Mouse (Mus musculus) hindbrain, embryonic 14.5 days (tissue): Measurements from ENCODE around the gene Slc19a1. TPM values are rescaled to one million over a fixed set of nuclear protein-coding genes. Genes with fewer than 3 reads are reported as not detected.
A peak's percentile ranks its signal among the peaks of the same experiment; 100 is the strongest.

Experiments
- ATAC-seq: fragments of 200-750 bp; cut with Nextera tagmentation; 2 replicates; pipeline ENCODE4 v1.8.0; 2017; ENCODE audit warnings: moderate number of reproducible peaks, mild to moderate bottlenecking, moderate TSS enrichment, moderate library complexity; ENCODE audit not compliant: low FRiP score
- DNase-seq: peaks from one replicate; pipeline ENCODE4 v3.0.0-alpha.2; 2015; ENCODE audit warnings: low spot score
- H3K27ac ChIP-seq: fragments of 300-500 bp; sonication (generic); 2 replicates; pipeline ENCODE4 v1.5.1; 2014; ENCODE audit warnings: mild to moderate bottlenecking, moderate library complexity
- H3K27me3 ChIP-seq: fragments of 300-500 bp; sonication (generic); 2 replicates; pipeline ENCODE4 v1.6.1; 2014; ENCODE audit warnings: mild to moderate bottlenecking, low read length, mixed read lengths; ENCODE audit not compliant: control insufficient read depth, insufficient read depth
- H3K36me3 ChIP-seq: fragments of 300-500 bp; sonication (generic); replicated peaks from 2 replicates; pipeline ENCODE4 v1.6.1; 2014; ENCODE audit not compliant: control insufficient read depth, insufficient read depth
- H3K4me1 ChIP-seq: fragments of 300-500 bp; sonication (generic); replicated peaks from 2 replicates; pipeline ENCODE4 v1.6.1; 2014; ENCODE audit warnings: antibody characterized with exemption, low read length, mixed read lengths; ENCODE audit not compliant: control insufficient read depth, insufficient read depth
- H3K4me2 ChIP-seq: fragments of 300-500 bp; sonication (generic); replicated peaks from 2 replicates; pipeline ENCODE4 v1.6.1; 2014; ENCODE audit warnings: mild to moderate bottlenecking, moderate library complexity
- H3K4me3 ChIP-seq: fragments of 300-500 bp; sonication (generic); replicated peaks from 2 replicates; pipeline ENCODE4 v1.5.1; 2014; ENCODE audit warnings: mild to moderate bottlenecking, low read length
- H3K9ac ChIP-seq: fragments of 300-500 bp; sonication (generic); 2 replicates; pipeline ENCODE4 v1.6.1; 2014
- H3K9me3 ChIP-seq: fragments of 300-500 bp; sonication (generic); 2 replicates; pipeline ENCODE4 v1.6.1; 2016; ENCODE audit warnings: low read length; ENCODE audit not compliant: control insufficient read depth
- WGBS: fragments of 180-500 bp; shearing (Covaris S2); extraction: QIAGEN DNeasy Blood & Tissue Kit; methylation state at CpG from one replicate; pipeline ENCODE4 v1.1.7; 2014; 5-methylcytosine and 5-hydroxymethylcytosine counted together
- polyA plus RNA-seq: library from polyadenylated mRNA; unstranded; fragments of >200 nt; fragmentation: Nextera tagmentation; extraction: Ambion mirVana; gene quantifications from 2 replicates; pipeline ENCODE4 v1.2.1, GENCODE M21; 2014

Gene Slc19a1
- polyA plus RNA-seq, 1 experiment from 2014 or later: 42.1 TPM

GRCm38 (mm10) chr10:77016080-77016479, 16.0 kb upstream of the Slc19a1 start:
- Histone ChIP-seq H3K4me2 (no peak overlapping the region), H3K36me3 (no peaks in the 10 kb centered on the region), H3K9ac (no peak overlapping the region), H3K9me3 (no peaks in the 10 kb centered on the region), H3K27ac (no peak overlapping the region), H3K27me3 (no peaks in the 10 kb centered on the region), H3K4me1 (no peaks in the 10 kb centered on the region), H3K4me3 (no peak overlapping the region)
- 87% methylated on average over 7 of the region's 7 CpGs for WGBS
- DNase-seq: no peak
- ATAC-seq: no peak

- Histone ChIP-seq H3K4me3 (no peak overlapping the region), H3K9me3 (no peaks in the 10 kb centered on the region), H3K27ac (no peak overlapping the region), H3K4me1 (no peaks in the 10 kb centered on the region), H3K36me3 (no peaks in the 10 kb centered on the region), H3K27me3 (no peaks in the 10 kb centered on the region), H3K4me2 (no peak overlapping the region), H3K9ac (no peak overlapping the region)
- DNase-seq (no peak), ATAC-seq (no peak)
- WGBS: 26% methylated on average over 8 of the region's 8 CpGs
These were observed 15.5 kb upstream of the Slc19a1 start for GRCm38 (mm10) chr10:77016499-77016898.

- Histone ChIP-seq H3K4me2 (no peak overlapping the region), H3K9me3 (no peaks in the 10 kb centered on the region), H3K9ac (no peak overlapping the region), H3K4me3 (no peak overlapping the region), H3K4me1 (no peaks in the 10 kb centered on the region), H3K27ac (no peak overlapping the region), H3K27me3 (no peaks in the 10 kb centered on the region), H3K36me3 (no peaks in the 10 kb centered on the region)
- 71% methylated on average over 2 of the region's 2 CpGs for WGBS
- ATAC-seq (no peak), DNase-seq (no peak)
These were observed 15.0 kb upstream of the Slc19a1 start for GRCm38 (mm10) chr10:77017061-77017460.

GRCm38 (mm10) chr10:77017662-77018061, 14.4 kb upstream of the Slc19a1 start:
- WGBS: 78% methylated on average over 9 of the region's 9 CpGs
- no peaks in the 10 kb centered on the region for H3K27me3 ChIP-seq
- ATAC-seq: no peak
- H3K4me1 ChIP-seq: no peaks in the 10 kb centered on the region
- no peak for DNase-seq
- H3K9ac ChIP-seq: no peak overlapping the region
- no peak overlapping the region for H3K27ac ChIP-seq
- no peaks in the 10 kb centered on the region for H3K36me3 ChIP-seq
- no peak overlapping the region for H3K4me2 ChIP-seq
- no peak overlapping the region for H3K4me3 ChIP-seq
- no peaks in the 10 kb centered on the region for H3K9me3 ChIP-seq

GRCm38 (mm10) chr10:77021399-77022052, 10.5 kb upstream of the Slc19a1 start:
- 41% methylated on average over 17 of the region's 17 CpGs for WGBS
- H3K27me3 ChIP-seq: no peaks in the 10 kb centered on the region
- H3K9ac ChIP-seq: 0 out of 2 replicates have a peak overlapping the region, but pooled peaks have one; percentile 3
- H3K4me3 ChIP-seq: no peak overlapping the region
- DNase-seq (peak; percentile 84), ATAC-seq (peak; percentile 61; the same call in 1 of the 2 replicates)
- H3K4me1 ChIP-seq: no peaks in the 10 kb centered on the region
- H3K36me3 ChIP-seq: no peaks in the 10 kb centered on the region
- no peak overlapping the region for H3K27ac ChIP-seq
- H3K9me3 ChIP-seq: no peaks in the 10 kb centered on the region
- H3K4me2 ChIP-seq: peak overlapping the region; percentile 38

GRCm38 (mm10) chr10:77022301-77023130, 9.5 kb upstream of the Slc19a1 start:
- no peak overlapping the region for H3K27ac ChIP-seq
- DNase-seq: no peak
- 88% methylated on average over 13 of the region's 13 CpGs for WGBS

GRCm38 (mm10) chr10:77024231-77024630, 7.8 kb upstream of the Slc19a1 start:
- H3K9me3 ChIP-seq: no peaks in the 10 kb centered on the region
- ATAC-seq (no peak), DNase-seq (no peak)
- H3K4me1 ChIP-seq: no peaks in the 10 kb centered on the region
- H3K27me3 ChIP-seq: no peaks in the 10 kb centered on the region
- no peak overlapping the region for H3K27ac ChIP-seq
- H3K36me3 ChIP-seq: no peaks in the 10 kb centered on the region
- 86% methylated on average over 5 of the region's 5 CpGs for WGBS
- no peak overlapping the region for H3K4me2 ChIP-seq
- H3K9ac ChIP-seq: no peak overlapping the region
- no peak overlapping the region for H3K4me3 ChIP-seq

More at GRCm38 (mm10) chr10:77022301-77023130, 9.5 kb upstream of the Slc19a1 start:
- Histone ChIP-seq H3K27me3 (no peaks in the 10 kb centered on the region), H3K9ac (no peak overlapping the region), H3K4me1 (no peaks in the 10 kb centered on the region), H3K36me3 (no peaks in the 10 kb centered on the region), H3K4me2 (no peak overlapping the region), H3K4me3 (no peak overlapping the region), H3K9me3 (no peaks in the 10 kb centered on the region)
- no peak for ATAC-seq

GRCm38 (mm10) chr10:77026944-77027343, 5.1 kb upstream of the Slc19a1 start:
- WGBS: 71% methylated on average over 3 of the region's 3 CpGs
- Histone ChIP-seq H3K9me3 (no peaks in the 10 kb centered on the region), H3K27me3 (no peaks in the 10 kb centered on the region), H3K4me3 (no peak overlapping the region), H3K36me3 (no peaks in the 10 kb centered on the region), H3K4me1 (peaks cover 1% of the 10 kb centered on the region; the same call in 1 of the 2 replicates), H3K27ac (no peak overlapping the region), H3K9ac (no peak overlapping the region), H3K4me2 (no peak overlapping the region)
- no peak for ATAC-seq
- no peak for DNase-seq

- H3K4me1 ChIP-seq: peaks cover 7% of the 10 kb centered on the region
- no peak overlapping the region for H3K4me2 ChIP-seq
- no peak overlapping the region for H3K4me3 ChIP-seq
- H3K27ac ChIP-seq: no peak overlapping the region
- WGBS: 86% methylated on average over 6 of the region's 6 CpGs
- H3K9ac ChIP-seq: no peak overlapping the region
- H3K27me3 ChIP-seq: no peaks in the 10 kb centered on the region
- H3K9me3 ChIP-seq: no peaks in the 10 kb centered on the region
- DNase-seq (no peak), ATAC-seq (no peak)
- H3K36me3 ChIP-seq: no peaks in the 10 kb centered on the region
These were observed 3.2 kb upstream of the Slc19a1 start for GRCm38 (mm10) chr10:77028782-77029296.
